Mouse (Mus musculus) liver, adult 2 months (tissue): ENCODE measurements around the gene Yeats4. TPM values are rescaled to one million over a fixed set of nuclear protein-coding genes. Genes with fewer than 3 reads are reported as not detected.

ENCODE experiments used
- DNase-seq: peaks from one replicate; pipeline ENCODE4 v3.0.0-alpha.2; 2011; ENCODE audit warnings: low read depth, low spot score; ENCODE audit errors: extremely low read depth
- H3K27ac ChIP-seq: fragments of 200-500 bp; replicated peaks from 2 replicates; pipeline ENCODE4 v1.5.1; 2012; ENCODE audit warnings: low read depth, mild to moderate bottlenecking, control low read depth, inconsistent platforms, low read length; ENCODE audit not compliant: insufficient read depth
- H3K27me3 ChIP-seq: fragments of 200-500 bp; 2 replicates; pipeline ENCODE4 v1.6.1; 2012; ENCODE audit warnings: mild to moderate bottlenecking, moderate library complexity, low read length, inconsistent platforms; ENCODE audit not compliant: control insufficient read depth, insufficient read depth
- H3K36me3 ChIP-seq: fragments of 200-500 bp; 2 replicates; pipeline ENCODE4 v1.6.1; 2012; ENCODE audit warnings: low read length, inconsistent platforms; ENCODE audit not compliant: control insufficient read depth, insufficient read depth
- H3K4me1 ChIP-seq: fragments of 200-500 bp; 2 replicates; pipeline ENCODE4 v1.6.1; 2011; ENCODE audit warnings: low read length; ENCODE audit not compliant: control insufficient read depth, insufficient read depth
- H3K4me3 ChIP-seq: fragments of 200-500 bp; 2 replicates; pipeline ENCODE4 v1.5.1; 2011; ENCODE audit warnings: low read depth, mild to moderate bottlenecking, control low read depth, low read length, moderate library complexity; ENCODE audit not compliant: insufficient read depth
- H3K79me2 ChIP-seq: fragments of 200-500 bp; 2 replicates; pipeline ENCODE4 v1.6.1; 2012; ENCODE audit warnings: inconsistent platforms, mild to moderate bottlenecking, low read length, moderate library complexity; ENCODE audit not compliant: control insufficient read depth, insufficient read depth
- H3K9ac ChIP-seq: fragments of 200-500 bp; 2 replicates; pipeline ENCODE4 v1.6.1; 2012; ENCODE audit warnings: low read depth, mild to moderate bottlenecking, control low read depth, inconsistent platforms, low read length
- CTCF ChIP-seq: fragments of 200-500 bp; IDR thresholded peaks from 2 replicates; pipeline ENCODE4 v1.5.1; 2011; ENCODE audit warnings: low read depth, low read length, control low read depth
- POLR2A ChIP-seq: fragments of 200-500 bp; IDR thresholded peaks from 2 replicates; pipeline ENCODE4 v1.6.1; 2011; ENCODE audit warnings: low read length, control low read depth; ENCODE audit not compliant: insufficient read depth; ENCODE audit errors: extremely low read depth
- WGBS: fragments of 180-500 bp; shearing (Covaris S2); methylation state at CpG from one replicate; pipeline ENCODE4 v1.1.7; 2018; 5-methylcytosine and 5-hydroxymethylcytosine counted together
- polyA plus RNA-seq: library from polyadenylated mRNA; depleted of rRNA; stranded (reverse); fragments of >200 nt; gene quantifications from 2 replicates; pipeline ENCODE4 v1.2.3, GENCODE M21; 2012; rRNA removed
- total RNA-seq: library from RNA; depleted of rRNA; stranded (reverse); fragments of >200 nt; gene quantifications from 2 replicates; pipeline ENCODE4 v1.2.3, GENCODE M21; 2014; rRNA removed

The Yeats4 gene
- total RNA-seq (19.5 and 19.6 TPM in 2 replicates), polyA plus RNA-seq (16.3 and 17.9 TPM in 2 replicates)

DNA sequence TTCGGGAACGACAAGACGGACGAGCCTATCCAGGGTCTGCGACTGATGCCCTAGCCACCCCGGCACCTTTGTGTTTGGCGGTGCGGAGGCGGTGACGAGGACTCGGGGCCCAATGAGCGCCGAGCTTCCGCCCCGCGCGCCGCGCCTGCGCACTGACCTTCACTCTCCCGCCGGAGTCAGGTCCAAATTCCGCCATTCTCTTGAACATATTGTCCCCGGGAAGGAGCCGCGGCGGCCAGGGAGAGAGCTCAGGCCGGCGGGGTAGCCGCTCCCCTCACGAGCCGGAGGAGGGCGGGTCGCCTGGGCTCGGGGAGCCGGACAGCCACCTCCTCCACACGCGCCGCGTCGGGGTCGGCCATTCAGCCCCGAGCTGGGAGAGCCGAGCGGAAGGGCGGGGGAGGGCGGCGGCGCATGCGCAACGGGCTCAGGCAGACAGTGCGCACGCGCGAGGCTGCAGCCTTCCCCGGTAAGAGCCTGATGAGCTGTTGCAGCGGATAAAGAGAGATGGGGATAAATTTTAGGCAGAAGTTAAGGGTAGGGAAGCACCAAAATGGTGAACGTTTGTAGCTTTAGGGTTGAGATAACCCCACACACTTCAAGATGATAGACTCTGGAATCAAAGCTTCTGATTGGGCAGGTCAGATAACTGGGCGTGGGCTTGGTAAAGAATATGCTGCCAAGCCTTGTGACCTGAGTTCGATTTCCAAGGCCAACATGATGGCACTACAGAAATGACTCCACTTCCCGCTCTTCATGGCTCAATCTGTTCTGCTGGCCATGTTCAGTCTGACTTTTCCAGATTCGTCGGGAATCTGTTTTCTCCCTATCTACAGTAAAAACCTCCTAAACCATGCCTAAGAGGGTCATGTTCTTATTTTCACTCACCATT, at the start of gene Yeats4:
TSS of gene Yeats4 (minus strand) at position 406 of the 889 bp plus-strand sequence.
- H3K27me3 ChIP-seq, result no peaks in the 10 kb centered on the region
- under 1% methylated on average over 63 of the region's 63 CpGs for WGBS
- H3K79me2 ChIP-seq, result no peaks in the 10 kb centered on the region; the same call in 1 of the 2 replicates
- peak; percentile 87 for DNase-seq
- peak; percentile 73; the same call in 1 of the 2 replicates for TF ChIP-seq POLR2A
- TF ChIP-seq CTCF, result no peak
- peak within 1 kb of the TSS; percentile 85 for H3K4me3 ChIP-seq
- H3K36me3 ChIP-seq, result peaks cover 10% of the 10 kb centered on the region; the same call in 1 of the 2 replicates
- H3K4me1 ChIP-seq, result peaks cover 3% of the 10 kb centered on the region
- peak within 1 kb of the TSS; percentile 96 for H3K9ac ChIP-seq
- peak within 1 kb of the TSS; percentile 98 for H3K27ac ChIP-seq

DNA sequence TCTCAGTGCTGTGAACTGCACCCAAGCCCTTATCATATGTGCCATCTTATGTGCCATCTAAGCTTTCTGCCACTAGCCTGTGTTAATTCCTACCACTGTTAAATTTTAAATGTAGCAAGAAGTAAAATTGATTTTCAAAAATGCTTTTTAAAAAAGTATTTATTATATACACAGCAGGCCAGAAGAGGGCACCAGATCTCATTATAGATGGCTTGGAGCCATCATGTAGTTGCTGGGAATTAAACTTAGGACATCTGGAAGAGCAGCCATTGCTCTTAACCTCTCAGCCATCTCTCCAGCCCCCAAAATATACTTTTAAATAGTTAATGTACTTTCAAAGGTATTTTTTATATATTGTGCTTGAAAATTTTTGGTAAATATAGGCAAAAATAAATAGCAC, 47.7 kb upstream of the Yeats4 start:
- Histone ChIP-seq H3K4me3 (no peak overlapping the region), H3K27ac (no peak overlapping the region), H3K4me1 (no peaks in the 10 kb centered on the region), H3K9ac (no peak overlapping the region), H3K27me3 (no peaks in the 10 kb centered on the region), H3K36me3 (no peaks in the 10 kb centered on the region), H3K79me2 (no peaks in the 10 kb centered on the region)
- TF ChIP-seq CTCF (no peak), POLR2A (no peak)
- peak; percentile 11 for DNase-seq

DNA sequence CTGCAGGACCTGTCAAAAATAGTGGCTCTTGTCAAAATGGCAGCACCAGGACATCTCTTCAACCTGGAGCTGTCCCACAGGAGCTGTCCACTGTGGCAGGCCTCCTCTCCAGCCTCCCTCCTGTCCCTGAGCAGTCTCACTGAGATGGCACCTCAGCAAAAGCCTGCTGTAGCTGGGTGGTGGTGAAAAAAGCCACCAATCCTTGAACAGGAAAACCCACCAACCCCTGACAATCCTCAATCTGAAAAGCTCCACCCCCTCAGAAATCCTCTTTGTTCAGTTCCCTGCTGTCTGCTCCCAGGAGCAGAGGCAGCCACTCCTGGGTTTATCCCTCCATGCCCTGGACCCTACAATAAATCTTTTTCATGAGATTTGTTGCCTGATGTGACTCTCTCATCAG, 35.6 kb upstream of the Yeats4 start:
- no peak for DNase-seq
- Histone ChIP-seq H3K4me1 (no peaks in the 10 kb centered on the region), H3K27me3 (no peaks in the 10 kb centered on the region), H3K4me3 (no peak overlapping the region), H3K9ac (no peak overlapping the region), H3K79me2 (no peaks in the 10 kb centered on the region), H3K27ac (no peak overlapping the region), H3K36me3 (no peaks in the 10 kb centered on the region)
- TF ChIP-seq POLR2A (no peak), CTCF (no peak)

DNA sequence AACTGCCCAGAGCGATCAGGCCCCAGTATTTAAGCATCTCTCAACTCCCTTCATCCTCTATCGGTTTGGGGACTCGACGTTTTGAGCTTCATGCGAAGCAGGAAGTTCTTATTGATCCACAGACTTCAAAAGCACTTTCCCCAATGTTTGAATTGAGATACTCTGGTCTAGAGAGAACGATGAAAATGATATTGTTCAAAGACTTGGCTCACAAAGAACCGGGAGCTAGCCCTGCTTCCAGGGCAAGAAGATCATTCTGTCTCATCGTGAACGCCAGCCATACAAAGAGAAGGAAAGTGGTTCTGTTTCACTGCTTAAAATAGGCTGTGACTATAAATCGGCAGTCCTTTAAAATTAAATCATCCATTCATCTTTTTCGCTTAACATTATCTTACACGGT, 14.3 kb upstream of the Yeats4 start, which contains the start of gene 9530003J23Rik:
TSS of gene 9530003J23Rik (minus strand) at position 101 of the 400 bp plus-strand sequence.
- H3K27me3 ChIP-seq, result no peaks in the 10 kb centered on the region
- no peaks in the 10 kb centered on the region for H3K4me1 ChIP-seq
- H3K9ac ChIP-seq, result no peak within 1 kb of the TSS
- no peak for TF ChIP-seq CTCF
- TF ChIP-seq POLR2A, result no peak
- no peaks in the 10 kb centered on the region for H3K36me3 ChIP-seq
- no peaks in the 10 kb centered on the region for H3K79me2 ChIP-seq
- 58% methylated on average over 12 of the region's 12 CpGs for WGBS
- DNase-seq, result no peak
- H3K4me3 ChIP-seq, result no peak within 1 kb of the TSS
- no peak within 1 kb of the TSS for H3K27ac ChIP-seq

DNA sequence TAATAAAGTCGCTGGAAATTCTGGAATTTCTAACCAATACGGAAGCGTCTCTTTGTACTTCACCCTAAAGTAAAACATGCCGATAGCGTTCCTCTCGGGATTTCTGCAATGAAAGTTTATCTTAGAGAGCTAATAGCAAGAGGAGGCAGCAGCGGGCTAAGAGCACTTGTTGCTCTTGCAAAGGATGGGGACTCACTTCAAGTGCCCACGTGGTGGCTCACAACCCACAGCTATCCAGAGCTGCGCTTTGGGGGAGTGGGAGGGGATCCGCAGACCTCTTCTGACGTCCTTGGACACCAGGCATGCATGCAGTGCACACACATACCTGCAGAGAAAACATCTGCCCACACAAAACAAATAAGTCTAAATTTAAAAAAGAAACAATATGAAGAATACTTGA, 11.6 kb upstream of the Yeats4 start:
- H3K4me3 ChIP-seq, result no peak overlapping the region
- no peaks in the 10 kb centered on the region for H3K27me3 ChIP-seq
- no peak for DNase-seq
- H3K9ac ChIP-seq, result no peak overlapping the region
- no peaks in the 10 kb centered on the region for H3K36me3 ChIP-seq
- TF ChIP-seq CTCF (no peak), POLR2A (no peak)
- H3K79me2 ChIP-seq, result no peaks in the 10 kb centered on the region
- WGBS, result 64% methylated on average over 11 of the region's 11 CpGs
- no peaks in the 10 kb centered on the region for H3K4me1 ChIP-seq
- H3K27ac ChIP-seq, result no peak overlapping the region

DNA sequence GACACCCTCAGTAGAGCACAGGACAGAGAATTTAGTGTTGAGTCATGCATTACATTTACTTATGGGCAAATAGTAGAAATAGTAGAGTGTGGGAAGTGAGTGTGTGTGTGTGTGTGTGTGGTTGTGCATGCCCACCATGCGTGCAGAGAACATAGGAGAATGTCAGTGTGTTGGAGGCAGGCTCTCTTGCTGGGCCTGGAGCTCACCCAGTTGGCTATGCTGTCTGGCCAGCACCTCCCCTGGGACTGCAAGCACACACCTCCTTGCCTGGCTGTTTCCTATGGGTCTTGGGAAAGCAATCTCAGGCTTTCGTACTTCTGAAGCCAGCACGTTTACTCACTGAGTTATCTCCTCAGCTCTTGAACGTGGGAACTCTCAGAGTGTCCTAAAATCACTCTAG, 10.5 kb upstream of the Yeats4 start:
- no peak overlapping the region for H3K4me3 ChIP-seq
- TF ChIP-seq POLR2A (no peak), CTCF (no peak)
- no peak overlapping the region for H3K27ac ChIP-seq
- DNase-seq, result no peak
- H3K79me2 ChIP-seq, result no peaks in the 10 kb centered on the region
- no peak overlapping the region for H3K9ac ChIP-seq
- H3K4me1 ChIP-seq, result no peaks in the 10 kb centered on the region
- H3K27me3 ChIP-seq, result no peaks in the 10 kb centered on the region
- H3K36me3 ChIP-seq, result no peaks in the 10 kb centered on the region
- 54% methylated on average over 4 of the region's 4 CpGs for WGBS
